Mouse (Mus musculus) limb, embryonic 14.5 days (tissue): ENCODE measurements around the gene Vps50. TPM values are rescaled to one million over a fixed set of nuclear protein-coding genes. Genes with fewer than 3 reads are reported as not detected.
"Not testable (repeated sequence)": the region's sequence is repeated elsewhere in the genome, so short reads cannot be mapped to it uniquely, and the experiment has no call there.

Experiments used
- ATAC-seq: fragments of 200-750 bp; cut with Nextera tagmentation; 2 replicates; pipeline ENCODE4 v1.8.0; 2017; ENCODE audit warnings: low read depth, moderate number of reproducible peaks, moderate TSS enrichment; ENCODE audit not compliant: low FRiP score
- DNase-seq: peaks from one replicate; pipeline ENCODE4 v3.0.0-alpha.2; 2015; ENCODE audit warnings: low spot score
- H3K27ac ChIP-seq: fragments of 300-500 bp; sonication (generic); replicated peaks from 2 replicates; pipeline ENCODE4 v1.5.1; 2014; ENCODE audit warnings: low read depth, mild to moderate bottlenecking, low read length, moderate library complexity, mixed read lengths
- H3K27me3 ChIP-seq: fragments of 300-500 bp; sonication (generic); 2 replicates; pipeline ENCODE4 v1.6.1; 2014; ENCODE audit warnings: low read length, mixed read lengths; ENCODE audit not compliant: control insufficient read depth, insufficient read depth
- H3K36me3 ChIP-seq: fragments of 300-500 bp; sonication (generic); 2 replicates; pipeline ENCODE4 v1.6.1; 2014; ENCODE audit warnings: mild to moderate bottlenecking, low read length, moderate library complexity, mixed read lengths; ENCODE audit not compliant: control insufficient read depth, insufficient read depth
- H3K4me1 ChIP-seq: fragments of 300-500 bp; sonication (generic); 2 replicates; pipeline ENCODE4 v1.6.1; 2014; ENCODE audit warnings: antibody characterized with exemption, low read length, mixed read lengths; ENCODE audit not compliant: control insufficient read depth, insufficient read depth
- H3K4me2 ChIP-seq: fragments of 300-500 bp; sonication (generic); replicated peaks from 2 replicates; pipeline ENCODE4 v1.6.1; 2014; ENCODE audit warnings: low read depth, mild to moderate bottlenecking, low read length, moderate library complexity; ENCODE audit not compliant: severe bottlenecking
- H3K4me3 ChIP-seq: fragments of 300-500 bp; sonication (generic); replicated peaks from 2 replicates; pipeline ENCODE4 v1.5.1; 2014; ENCODE audit warnings: low read length
- H3K9ac ChIP-seq: fragments of 300-500 bp; sonication (generic); 2 replicates; pipeline ENCODE4 v1.6.1; 2014; ENCODE audit warnings: mild to moderate bottlenecking, low read depth, low read length, moderate library complexity; ENCODE audit not compliant: severe bottlenecking
- H3K9me3 ChIP-seq: fragments of 300-500 bp; sonication (generic); 2 replicates; pipeline ENCODE4 v1.6.1; 2016; ENCODE audit warnings: low read length; ENCODE audit not compliant: control insufficient read depth
- POLR2A ChIP-seq: fragments of 200-500 bp; IDR thresholded peaks from 2 replicates; pipeline ENCODE4 v1.8.0; 2012; ENCODE audit warnings: inconsistent platforms, mild to moderate bottlenecking, moderate library complexity, borderline replicate concordance; ENCODE audit not compliant: insufficient read depth, insufficient read length; ENCODE audit errors: extremely low read depth
- WGBS: fragments of 180-500 bp; shearing (Covaris S2); extraction: QIAGEN DNeasy Blood & Tissue Kit; methylation state at CpG from one replicate; pipeline ENCODE4 v1.1.7; 2014; 5-methylcytosine and 5-hydroxymethylcytosine counted together
- polyA plus RNA-seq, 2 experiments: library from polyadenylated mRNA; depleted of rRNA in 1 of 2; stranded (reverse) in 1 of 2; unstranded in 1 of 2; fragments of >200 nt; fragmentation: Nextera tagmentation in 1 of 2; extraction: Ambion mirVana in 1 of 2; gene quantifications; 2 replicates each; pipeline versions ENCODE4 v1.2.1 to v1.2.3; 2012 to 2014

Gene Vps50
- polyA plus RNA-seq, 2 experiments = 15.5 to 27.9 TPM

DNA sequence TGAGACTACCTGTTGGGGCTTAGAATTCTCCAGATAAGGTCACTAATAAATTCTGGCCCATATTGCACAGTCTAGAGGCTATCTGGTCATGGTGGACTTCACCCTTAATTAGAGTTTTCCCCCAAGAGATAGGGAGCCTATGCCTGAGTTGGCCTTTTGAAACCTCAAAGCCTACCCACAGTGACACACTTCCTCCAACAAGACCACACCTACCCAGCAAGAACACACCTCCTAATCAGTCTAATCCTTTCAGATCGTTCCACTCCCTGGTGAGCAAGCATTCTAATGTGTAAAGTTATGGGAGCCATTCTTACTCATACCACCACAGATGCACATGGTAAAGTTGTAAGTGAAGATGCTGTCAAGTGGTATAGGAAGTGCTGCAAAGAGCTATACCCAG, 37.9 kb downstream of the Vps50 start:
- no peak for ATAC-seq
- Histone ChIP-seq H3K9ac (no peak overlapping the region), H3K9me3 (no peaks in the 10 kb centered on the region), H3K27me3 (no peaks in the 10 kb centered on the region), H3K4me3 (no peak overlapping the region), H3K36me3 (peaks cover 8% of the 10 kb centered on the region; the same call in 1 of the 2 replicates), H3K27ac (no peak overlapping the region), H3K4me2 (no peak overlapping the region), H3K4me1 (no peaks in the 10 kb centered on the region)
- 70% methylated on average over 1 of the region's 1 CpGs for WGBS
- DNase-seq = no peak
- no peak for TF ChIP-seq POLR2A

DNA sequence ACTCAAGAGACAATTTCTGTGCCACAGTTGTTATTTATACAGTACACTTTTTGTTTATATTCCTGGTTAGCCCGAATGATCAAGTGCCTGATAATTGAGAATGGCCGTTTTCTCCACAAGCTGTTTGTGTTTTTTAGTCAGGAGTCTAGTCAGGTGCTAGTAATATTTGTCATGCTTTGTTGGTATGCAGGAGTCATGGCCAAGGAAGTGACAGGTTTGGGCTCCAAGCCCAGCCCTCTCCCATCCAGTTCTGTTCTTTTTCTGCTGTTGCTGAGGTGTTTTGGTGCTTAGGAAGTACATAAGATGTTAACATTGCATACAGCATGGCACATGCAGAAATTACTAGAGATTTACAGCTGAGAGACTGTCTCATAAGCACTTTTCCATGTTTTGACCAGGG, 41.3 kb downstream of the Vps50 start:
- DNase-seq = no peak

DNA sequence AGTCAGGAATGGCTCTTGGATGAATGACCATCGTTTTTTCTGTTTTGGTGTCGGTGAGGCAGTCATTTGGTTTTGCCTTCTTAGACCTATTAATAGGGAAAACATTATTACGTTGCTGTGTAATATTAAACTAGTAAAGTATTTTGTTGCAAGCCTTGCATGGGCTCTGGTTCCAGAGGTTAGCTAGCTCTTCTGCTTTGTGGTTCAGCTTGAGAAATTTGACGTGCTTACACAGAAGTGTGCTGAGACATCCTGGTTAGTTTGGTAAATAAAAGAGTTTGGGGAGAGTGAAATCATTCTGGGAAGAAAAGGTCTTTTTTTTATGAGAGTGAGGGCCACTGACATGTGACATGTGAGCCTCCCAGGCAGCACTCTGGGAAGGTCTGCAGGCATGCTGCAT, 45.7 kb downstream of the Vps50 start:
- H3K4me3 ChIP-seq = no peak overlapping the region
- no peak overlapping the region for H3K9ac ChIP-seq
- H3K9me3 ChIP-seq = no peaks in the 10 kb centered on the region
- no peaks in the 10 kb centered on the region for H3K4me1 ChIP-seq
- 77% methylated on average over 4 of the region's 4 CpGs for WGBS
- no peaks in the 10 kb centered on the region for H3K27me3 ChIP-seq
- no peak for TF ChIP-seq POLR2A
- H3K36me3 ChIP-seq = peaks cover 7% of the 10 kb centered on the region; the same call in 1 of the 2 replicates
- H3K4me2 ChIP-seq = no peak overlapping the region
- no peak for DNase-seq
- ATAC-seq = no peak
- no peak overlapping the region for H3K27ac ChIP-seq

More for the DNA sequence above, 41.3 kb downstream of the Vps50 start:
- no peaks in the 10 kb centered on the region for H3K27me3 ChIP-seq
- peaks cover 6% of the 10 kb centered on the region; the same call in 1 of the 2 replicates for H3K36me3 ChIP-seq
- no peak for ATAC-seq
- 71% methylated on average over 2 of the region's 2 CpGs for WGBS
- H3K4me3 ChIP-seq = no peak overlapping the region
- no peak overlapping the region for H3K27ac ChIP-seq
- no peak for TF ChIP-seq POLR2A
- H3K4me2 ChIP-seq = no peak overlapping the region
- H3K9ac ChIP-seq = no peak overlapping the region
- no peaks in the 10 kb centered on the region for H3K4me1 ChIP-seq
- H3K9me3 ChIP-seq = no peaks in the 10 kb centered on the region

DNA sequence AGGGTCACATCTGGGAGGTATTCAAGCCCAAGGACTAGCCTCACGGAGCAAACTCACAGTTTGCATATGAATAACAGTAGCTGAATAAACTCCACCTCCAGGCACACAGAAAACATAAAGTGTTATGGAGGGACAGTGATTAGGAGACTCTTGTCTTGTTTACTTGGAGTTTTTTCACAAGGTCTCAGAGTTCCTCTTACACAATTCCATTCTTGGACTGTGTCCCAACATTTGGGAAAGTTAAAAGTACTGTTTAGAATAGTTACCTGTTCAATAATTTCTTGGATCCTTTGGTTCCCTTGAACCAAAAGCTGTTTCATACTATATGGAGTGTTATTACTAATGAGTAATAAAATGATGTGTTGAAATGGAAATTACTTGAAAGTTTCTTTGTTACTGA, 46.8 kb downstream of the Vps50 start:
- Histone ChIP-seq H3K9ac (no peak overlapping the region), H3K36me3 (peaks cover 7% of the 10 kb centered on the region; the same call in 1 of the 2 replicates), H3K4me1 (no peaks in the 10 kb centered on the region), H3K27me3 (no peaks in the 10 kb centered on the region), H3K27ac (no peak overlapping the region), H3K9me3 (no peaks in the 10 kb centered on the region), H3K4me2 (no peak overlapping the region), H3K4me3 (no peak overlapping the region)
- 70% methylated on average over 1 of the region's 1 CpGs for WGBS
- no peak for TF ChIP-seq POLR2A
- ATAC-seq (no peak), DNase-seq (no peak)

DNA sequence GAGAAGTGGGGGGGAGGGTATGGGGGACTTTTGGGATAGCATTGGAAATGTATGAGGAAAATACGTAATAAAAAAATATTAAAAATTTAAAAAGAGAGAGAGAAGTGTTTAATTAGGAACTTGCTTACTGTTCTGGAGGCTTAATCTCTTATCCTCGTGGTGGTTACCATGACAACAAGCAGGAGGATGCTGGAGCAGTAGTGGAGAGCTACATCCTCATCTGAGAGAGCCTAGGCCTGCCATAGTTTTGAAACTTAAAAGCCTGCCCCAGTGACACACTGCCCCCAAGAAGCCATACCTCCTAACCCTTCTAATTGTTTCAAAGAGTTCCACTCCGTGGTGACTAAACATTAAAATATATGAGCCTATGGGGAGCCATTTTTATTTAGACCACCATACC, 50.8 kb downstream of the Vps50 start:
- H3K36me3 ChIP-seq = peaks cover 5% of the 10 kb centered on the region; the same call in 1 of the 2 replicates
- no peak for DNase-seq
- no peaks in the 10 kb centered on the region for H3K4me1 ChIP-seq
- no peak overlapping the region for H3K27ac ChIP-seq
- no peak overlapping the region for H3K4me3 ChIP-seq
- no peak overlapping the region for H3K4me2 ChIP-seq
- WGBS = 79% methylated on average over 3 of the region's 3 CpGs
- no peaks in the 10 kb centered on the region for H3K27me3 ChIP-seq
- H3K9me3 ChIP-seq = no peaks in the 10 kb centered on the region
- TF ChIP-seq POLR2A = no peak
- H3K9ac ChIP-seq = no peak overlapping the region
- ATAC-seq = no peak

DNA sequence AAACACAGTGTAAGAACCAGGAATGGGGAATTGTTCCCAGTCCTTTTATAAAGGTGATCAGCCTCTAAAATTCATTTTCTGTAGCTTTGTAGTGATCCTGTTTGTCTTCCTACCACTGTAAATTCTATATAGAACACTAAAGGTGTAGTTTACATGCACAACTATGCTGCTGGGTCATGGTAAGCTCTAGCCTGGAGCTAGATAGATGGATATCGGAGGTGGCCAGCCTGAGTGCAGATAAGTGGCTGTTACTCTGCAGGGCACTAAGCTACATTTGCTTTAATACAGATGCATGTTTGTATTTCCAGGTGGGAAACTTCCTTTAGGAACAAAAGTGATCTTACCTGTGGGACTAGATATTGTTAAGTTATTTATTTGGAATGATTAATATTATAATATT, 51.8 kb downstream of the Vps50 start:
- no peak overlapping the region for H3K4me2 ChIP-seq
- no peaks in the 10 kb centered on the region for H3K9me3 ChIP-seq
- no peak overlapping the region for H3K27ac ChIP-seq
- 83% methylated on average over 1 of the region's 1 CpGs for WGBS
- no peak for TF ChIP-seq POLR2A
- no peaks in the 10 kb centered on the region for H3K27me3 ChIP-seq
- no peak overlapping the region for H3K4me3 ChIP-seq
- no peak for ATAC-seq
- no peak overlapping the region for H3K9ac ChIP-seq
- peaks cover 5% of the 10 kb centered on the region; the same call in 1 of the 2 replicates for H3K36me3 ChIP-seq
- DNase-seq = no peak
- H3K4me1 ChIP-seq = no peaks in the 10 kb centered on the region

DNA sequence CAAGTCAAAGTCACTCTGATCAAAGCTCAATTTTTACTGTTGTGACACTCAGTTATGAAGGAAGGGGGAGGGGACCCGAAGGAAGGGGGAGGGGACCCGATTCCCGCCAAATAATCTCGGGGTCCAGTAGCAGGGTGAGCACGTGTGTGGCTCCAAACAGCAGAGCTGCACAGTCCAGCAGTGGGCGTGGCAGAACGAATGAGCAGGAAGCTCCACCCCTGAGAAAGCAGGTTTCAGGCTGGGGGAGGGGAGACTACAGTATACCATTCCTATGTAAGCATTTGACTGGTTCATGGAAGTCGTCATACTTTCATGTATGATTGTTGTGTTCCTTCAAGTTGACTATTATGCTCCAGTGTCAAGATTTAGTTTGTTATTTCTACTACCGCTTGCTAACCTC, 54.5 kb downstream of the Vps50 start:
- H3K36me3 ChIP-seq, H3K9me3 ChIP-seq, H3K27ac ChIP-seq, ATAC-seq, H3K9ac ChIP-seq, H3K27me3 ChIP-seq, H3K4me3 ChIP-seq, H3K4me2 ChIP-seq, H3K4me1 ChIP-seq, DNase-seq: not testable (repeated sequence)
- 84% methylated on average over 9 of the region's 9 CpGs for WGBS
